Mouse (Mus musculus) cerebellum, adult 11 months (tissue): ENCODE data around the gene Ss18l2.

ENCODE experiments used
- DNase-seq: peaks from one replicate; pipeline ENCODE4 v3.0.0; 2022

Ss18l2 gene

GRCm38 (mm10) chr9:121704646-121705625 lies 5.2 kb upstream of the Ss18l2 start, which contains the start of gene Sec22c:
Gene Sec22c, minus strand, starts transcription at chr9:121705490.
- DNase-seq = peak; percentile 81

GRCm38 (mm10) chr9:121706029-121706675 lies 4.0 kb upstream of the Ss18l2 start:
- DNase-seq = no peak

- no peak for DNase-seq
These were observed 2.3 kb upstream of the Ss18l2 start for GRCm38 (mm10) chr9:121707801-121708200.

GRCm38 (mm10) chr9:121708506-121709486 lies 1.3 kb upstream of the Ss18l2 start:
- no peak for DNase-seq

- DNase-seq = no peak
These were observed 451 bp downstream of the Ss18l2 start for GRCm38 (mm10) chr9:121710584-121710975.

GRCm38 (mm10) chr9:121717048-121717447 lies 6.9 kb downstream of the Ss18l2 start:
- DNase-seq = no peak

GRCm38 (mm10) chr9:121718070-121718705 lies 8.1 kb downstream of the Ss18l2 start:
- DNase-seq = no peak

GRCm38 (mm10) chr9:121718792-121719318 lies 8.7 kb downstream of the Ss18l2 start, which contains the start of gene Nktr:
Gene Nktr, plus strand, starts transcription at chr9:121719169.
- DNase-seq = peak; percentile 98

GRCm38 (mm10) chr9:121719347-121720331 lies 9.5 kb downstream of the Ss18l2 start:
- no peak for DNase-seq

- no peak for DNase-seq
These were observed 30.4 kb downstream of the Ss18l2 start for GRCm38 (mm10) chr9:121740490-121740889.

- DNase-seq = no peak
These were observed 31.0 kb downstream of the Ss18l2 start for GRCm38 (mm10) chr9:121741168-121741567.

- no peak for DNase-seq
These were observed 33.9 kb downstream of the Ss18l2 start for GRCm38 (mm10) chr9:121744051-121744450.

GRCm38 (mm10) chr9:121752774-121753173 lies 42.6 kb downstream of the Ss18l2 start:
- no peak for DNase-seq

GRCm38 (mm10) chr9:121754624-121755023 lies 44.5 kb downstream of the Ss18l2 start:
- DNase-seq = no peak

- DNase-seq = no peak
These were observed 46.7 kb downstream of the Ss18l2 start for GRCm38 (mm10) chr9:121756785-121757184.

GRCm38 (mm10) chr9:121757432-121757831 lies 47.3 kb downstream of the Ss18l2 start:
- DNase-seq = no peak

GRCm38 (mm10) chr9:121757835-121758814 lies 48.0 kb downstream of the Ss18l2 start:
- DNase-seq = no peak

GRCm38 (mm10) chr9:121759091-121760081 lies 49.3 kb downstream of the Ss18l2 start, which contains the start of gene Zfp651:
Gene Zfp651, plus strand, starts transcription at chr9:121759330.
- DNase-seq = peak; percentile 58
